Mouse (Mus musculus) kidney, postnatal 0 days (tissue): Measurements from ENCODE around the gene Treml4. TPM values are rescaled to one million over a fixed set of nuclear protein-coding genes. Genes with fewer than 3 reads are reported as not detected.

Experiments
- ATAC-seq: fragments of 200-750 bp; cut with Nextera tagmentation; replicated peaks from 2 replicates; pipeline ENCODE4 v1.8.0; 2017; ENCODE audit warnings: low read depth, moderate number of reproducible peaks, moderate TSS enrichment, moderate library complexity; ENCODE audit not compliant: low FRiP score
- DNase-seq: peaks from one replicate; pipeline ENCODE4 v3.0.0-alpha.2; 2016; ENCODE audit warnings: low spot score
- H3K27ac ChIP-seq: fragments of 300-500 bp; sonication (generic); 2 replicates; pipeline ENCODE4 v1.5.1; 2014; ENCODE audit warnings: mild to moderate bottlenecking
- H3K27me3 ChIP-seq: fragments of 300-500 bp; sonication (generic); 2 replicates; pipeline ENCODE4 v1.6.1; 2014; ENCODE audit warnings: low read length, mixed read lengths; ENCODE audit not compliant: insufficient read depth
- H3K36me3 ChIP-seq: fragments of 300-500 bp; sonication (generic); 2 replicates; pipeline ENCODE4 v1.6.1; 2014; ENCODE audit warnings: low read length, mixed read lengths; ENCODE audit not compliant: insufficient read depth
- H3K4me1 ChIP-seq: fragments of 300-500 bp; sonication (generic); replicated peaks from 2 replicates; pipeline ENCODE4 v1.6.1; 2014; ENCODE audit warnings: antibody characterized with exemption, low read length, mixed read lengths; ENCODE audit not compliant: insufficient read depth
- H3K4me2 ChIP-seq: fragments of 300-500 bp; sonication (generic); 2 replicates; pipeline ENCODE4 v1.6.1; 2014; ENCODE audit warnings: mild to moderate bottlenecking, low read length, moderate library complexity, mixed read lengths
- H3K4me3 ChIP-seq: fragments of 300-500 bp; sonication (generic); replicated peaks from 2 replicates; pipeline ENCODE4 v1.5.1; 2014; ENCODE audit warnings: low read depth, low read length
- H3K9ac ChIP-seq: fragments of 300-500 bp; sonication (generic); 2 replicates; pipeline ENCODE4 v1.6.1; 2014; ENCODE audit warnings: low read depth, low read length
- H3K9me3 ChIP-seq: fragments of 300-500 bp; sonication (generic); replicated peaks from 2 replicates; pipeline ENCODE4 v1.6.1; 2016; ENCODE audit warnings: low read length, inconsistent platforms, mixed read lengths
- CTCF ChIP-seq: IDR thresholded peaks from 2 replicates; pipeline ENCODE4 v1.5.1; 2016; ENCODE audit warnings: antibody characterized with exemption, low read depth, mild to moderate bottlenecking, moderate library complexity
- WGBS: fragments of 180-500 bp; shearing (Covaris S2); extraction: QIAGEN DNeasy Blood & Tissue Kit; methylation state at CpG from one replicate; pipeline ENCODE4 v1.1.7; 2014; 5-methylcytosine and 5-hydroxymethylcytosine counted together
- polyA plus RNA-seq: library from polyadenylated mRNA; unstranded; fragments of >200 nt; fragmentation: Nextera tagmentation; extraction: Ambion mirVana; gene quantifications from 2 replicates; pipeline ENCODE4 v1.2.1, GENCODE M21; 2015

The Treml4 gene
- polyA plus RNA-seq, 1 experiment from 2014 or later, result 0.32 TPM

DNA sequence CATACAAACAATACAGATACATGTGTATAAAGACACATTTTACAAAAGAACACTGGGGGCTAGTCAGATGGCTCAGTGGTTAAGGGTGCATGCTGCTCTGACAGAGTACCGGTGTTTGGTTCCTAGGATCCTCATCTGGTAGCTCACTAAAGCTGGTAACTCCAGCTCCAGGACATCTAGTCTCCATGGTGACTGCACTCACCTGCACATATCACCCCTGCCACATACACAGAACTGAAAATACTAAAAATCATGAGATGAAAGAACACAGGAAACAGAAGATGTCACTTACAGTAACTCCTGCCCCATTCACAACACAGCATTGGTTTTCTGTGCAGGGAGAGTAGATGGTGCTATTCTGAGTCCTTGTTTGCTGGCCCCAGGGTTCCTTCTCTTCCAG lies 54.6 kb downstream of the Treml4 start:
- DNase-seq, result no peak
- 81% methylated on average over 1 of the region's 1 CpGs for WGBS
- TF ChIP-seq CTCF, result no peak

GRCm38 (mm10) chr17:48321279-48321678 lies 57.2 kb downstream of the Treml4 start:
- no peak for ATAC-seq
- DNase-seq, result no peak
- Histone ChIP-seq H3K4me1 (no peaks in the 10 kb centered on the region), H3K4me3 (no peak overlapping the region), H3K36me3 (no peaks in the 10 kb centered on the region), H3K4me2 (no peak overlapping the region), H3K9me3 (no peaks in the 10 kb centered on the region), H3K27me3 (no peaks in the 10 kb centered on the region), H3K27ac (no peak overlapping the region), H3K9ac (no peak overlapping the region)
- TF ChIP-seq CTCF, result no peak
- 88% methylated on average over 2 of the region's 2 CpGs for WGBS

More for the DNA sequence above, 54.6 kb downstream of the Treml4 start:
- Histone ChIP-seq H3K4me1 (no peaks in the 10 kb centered on the region), H3K27me3 (no peaks in the 10 kb centered on the region), H3K4me2 (no peak overlapping the region), H3K4me3 (no peak overlapping the region), H3K9me3 (no peaks in the 10 kb centered on the region), H3K9ac (no peak overlapping the region), H3K27ac (no peak overlapping the region), H3K36me3 (no peaks in the 10 kb centered on the region)
- ATAC-seq, result no peak

- no peak overlapping the region for H3K4me3 ChIP-seq
- no peaks in the 10 kb centered on the region for H3K4me1 ChIP-seq
- no peak for ATAC-seq
- no peak overlapping the region for H3K27ac ChIP-seq
- no peaks in the 10 kb centered on the region for H3K9me3 ChIP-seq
- no peak for DNase-seq
- WGBS, result 81% methylated on average over 3 of the region's 3 CpGs
- TF ChIP-seq CTCF, result no peak
- H3K9ac ChIP-seq, result no peak overlapping the region
- no peaks in the 10 kb centered on the region for H3K27me3 ChIP-seq
- no peak overlapping the region for H3K4me2 ChIP-seq
- no peaks in the 10 kb centered on the region for H3K36me3 ChIP-seq
Measured at GRCm38 (mm10) chr17:48323236-48323635, 59.1 kb downstream of the Treml4 start.

GRCm38 (mm10) chr17:48324258-48324657 lies 60.2 kb downstream of the Treml4 start:
- WGBS, result 79% methylated on average over 5 of the region's 5 CpGs
- Histone ChIP-seq H3K9ac (no peak overlapping the region), H3K27me3 (no peaks in the 10 kb centered on the region), H3K4me3 (no peak overlapping the region), H3K4me1 (no peaks in the 10 kb centered on the region), H3K36me3 (no peaks in the 10 kb centered on the region), H3K9me3 (no peaks in the 10 kb centered on the region), H3K4me2 (no peak overlapping the region), H3K27ac (no peak overlapping the region)
- no peak for TF ChIP-seq CTCF
- ATAC-seq (no peak), DNase-seq (no peak)

Other genes with a start within 250 kb of the Treml4 start
- not detected in 2 replicates for gene 1700122O11Rik, start 226.0 kb upstream of the Treml4 start, polyA plus RNA-seq
- gene 1700067P10Rik, start 175.0 kb upstream of the Treml4 start, polyA plus RNA-seq, result not detected in 2 replicates
- not detected in 2 replicates for gene 9830107B12Rik, start 118.0 kb upstream of the Treml4 start, polyA plus RNA-seq
- gene A530064D06Rik, start 97.0 kb upstream of the Treml4 start, polyA plus RNA-seq, result 0.08 and 0.26 TPM in 2 replicates
- gene Trem1, start 31.5 kb upstream of the Treml4 start, polyA plus RNA-seq, result 0.08 and 0.13 TPM in 2 replicates
- 0.16 and 0.32 TPM in 2 replicates for gene Trem3, start 16.5 kb upstream of the Treml4 start, polyA plus RNA-seq
- gene Treml2, start 35.2 kb downstream of the Treml4 start, polyA plus RNA-seq, result 0.11 TPM in 1 of 2 replicates, not detected in the other
- 0.24 and 0.28 TPM in 2 replicates for gene B430306N03Rik, start 51.8 kb downstream of the Treml4 start, polyA plus RNA-seq
- 2.5 and 3.0 TPM in 2 replicates for gene Trem2, start 82.1 kb downstream of the Treml4 start, polyA plus RNA-seq
- gene Treml1, start 95.6 kb downstream of the Treml4 start, polyA plus RNA-seq, result 0.21 TPM in 1 of 2 replicates, not detected in the other
- gene Nfya, start 145.6 kb downstream of the Treml4 start, polyA plus RNA-seq, result 8.0 and 8.1 TPM in 2 replicates
- 77.5 and 82.6 TPM in 2 replicates for gene Oard1, start 145.7 kb downstream of the Treml4 start, polyA plus RNA-seq
- 0.80 and 0.93 TPM in 2 replicates for gene Apobec2, start 168.6 kb downstream of the Treml4 start, polyA plus RNA-seq
- gene Tspo2, start 187.2 kb downstream of the Treml4 start, polyA plus RNA-seq, result 0.62 and 1.2 TPM in 2 replicates
- 3.6 and 3.9 TPM in 2 replicates for gene Unc5cl, start 190.6 kb downstream of the Treml4 start, polyA plus RNA-seq